Mouse (Mus musculus): ENCODE data around the gene Ctnnal1. TPM values are rescaled to one million over a fixed set of nuclear protein-coding genes. Genes with fewer than 3 reads are reported as not detected.

Ctnnal1 gene
- polyA plus RNA-seq, 1 experiment from 2014 or later: 38.1 TPM

DNA sequence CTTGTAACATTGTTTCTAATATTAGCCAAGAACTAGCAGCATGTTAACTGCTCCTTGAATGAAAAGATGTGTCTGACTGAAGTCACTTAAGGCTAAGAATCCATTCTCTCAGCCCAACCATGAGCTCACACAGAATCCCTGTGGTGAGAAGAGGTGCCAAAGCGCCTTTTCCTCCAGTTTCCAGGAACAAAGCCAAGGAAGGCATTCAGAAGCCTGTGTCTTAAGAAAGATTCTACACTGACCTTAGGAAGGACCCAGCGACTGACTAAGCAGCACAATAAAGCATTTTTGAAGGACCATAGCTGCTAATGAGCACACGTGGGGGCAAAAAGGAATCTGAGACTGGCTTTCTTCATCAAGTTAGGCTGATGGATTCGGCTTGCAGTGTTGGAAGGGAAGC, 983 bp upstream of the Ctnnal1 start:
- no peaks in the 10 kb centered on the region for H3K27me3 ChIP-seq (ENCODE audit: insufficient read depth, low read length)
- H3K4me3 ChIP-seq (replicated peaks; ENCODE audit: low read depth, low read length): no peak overlapping the region
- H3K9ac ChIP-seq (ENCODE audit: low read depth, low read length): no peak overlapping the region
- no peak for DNase-seq (ENCODE audit: low spot score)
- no peak for TF ChIP-seq CTCF (IDR thresholded peaks at IDR 0.05; ENCODE audit: low read depth)
- no peak overlapping the region for H3K4me2 ChIP-seq (ENCODE audit: low read length)
- 57% methylated on average over 4 of the region's 4 CpGs for WGBS
- H3K36me3 ChIP-seq (ENCODE audit: insufficient read depth, low read length): no peaks in the 10 kb centered on the region
- no peaks in the 10 kb centered on the region for H3K9me3 ChIP-seq (replicated peaks; ENCODE audit: low read length)
- no peak for ATAC-seq (replicated peaks; ENCODE audit: low FRiP score, low read depth)
- peaks cover 12% of the 10 kb centered on the region for H3K4me1 ChIP-seq (replicated peaks; ENCODE audit: insufficient read depth, low read length)
- 0 out of 2 replicates have a peak overlapping the region, but pooled peaks have one; percentile 44 for H3K27ac ChIP-seq

DNA sequence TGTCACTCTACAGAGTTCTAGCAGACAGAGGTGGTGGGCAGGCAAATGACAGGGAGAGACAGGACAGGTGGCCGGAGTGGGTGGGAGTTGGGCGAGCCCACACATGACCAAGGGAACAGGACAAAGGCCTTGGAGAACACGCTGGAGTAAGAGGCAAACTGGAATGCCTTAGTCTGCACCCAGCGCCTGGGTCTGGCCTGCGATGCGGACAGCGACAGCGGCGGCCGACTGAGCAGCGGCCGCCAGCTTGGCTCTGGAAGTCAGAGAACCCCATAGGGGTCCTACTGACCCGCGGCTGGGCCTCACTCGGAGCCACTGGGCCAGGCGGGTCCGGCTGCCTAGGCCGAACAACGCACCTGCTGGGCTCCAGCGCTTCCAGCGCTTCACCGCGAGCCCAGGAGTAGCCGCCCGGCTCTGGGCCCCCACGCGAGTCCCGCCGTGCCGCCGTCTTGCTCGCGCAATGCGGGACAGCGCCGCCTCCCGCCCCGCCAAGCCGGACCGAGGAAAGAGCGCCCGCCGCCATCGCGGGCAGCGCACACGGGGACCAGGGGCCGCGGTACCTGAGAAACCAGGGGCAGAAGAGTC, 479 bp downstream of the Ctnnal1 start:
- WGBS: under 1% methylated on average over 44 of the region's 49 CpGs
- Histone ChIP-seq H3K4me1 (replicated peaks; ENCODE audit: insufficient read depth, low read length) (peaks cover 12% of the 10 kb centered on the region), H3K4me3 (replicated peaks; ENCODE audit: low read depth, low read length) (peak overlapping the region; percentile 75), H3K27me3 (ENCODE audit: insufficient read depth, low read length) (no peaks in the 10 kb centered on the region), H3K27ac (peak overlapping the region; percentile 91), H3K9me3 (replicated peaks; ENCODE audit: low read length) (no peaks in the 10 kb centered on the region), H3K9ac (ENCODE audit: low read depth, low read length) (peak overlapping the region; percentile 83), H3K4me2 (ENCODE audit: low read length) (peak overlapping the region; percentile 89), H3K36me3 (ENCODE audit: insufficient read depth, low read length) (no peaks in the 10 kb centered on the region)
- DNase-seq (ENCODE audit: low spot score): peak; percentile 52
- peak; percentile 44 for ATAC-seq (replicated peaks; ENCODE audit: low FRiP score, low read depth)
- TF ChIP-seq CTCF (IDR thresholded peaks at IDR 0.05; ENCODE audit: low read depth): peak; percentile 34

DNA sequence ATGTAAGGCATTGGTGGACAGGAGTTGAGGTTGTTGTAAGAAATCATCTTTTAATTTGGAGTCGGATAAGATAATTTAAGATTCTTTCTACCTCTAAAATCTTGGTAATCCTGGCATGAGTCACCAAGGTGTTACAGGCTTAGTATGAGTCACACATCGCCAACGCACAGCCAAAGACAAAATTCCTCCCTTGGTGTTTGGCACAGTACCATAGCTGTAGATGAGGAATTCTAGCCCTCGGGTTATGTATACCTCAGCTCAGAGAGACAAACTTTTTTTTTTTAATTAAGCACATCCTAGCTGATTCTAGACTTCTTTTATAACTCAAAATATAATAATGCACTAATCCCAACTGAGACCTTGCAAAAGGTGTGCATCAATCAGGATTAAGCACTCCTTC, 972 bp downstream of the Ctnnal1 start:
- ATAC-seq (replicated peaks; ENCODE audit: low FRiP score, low read depth): no peak
- Histone ChIP-seq H3K4me3 (replicated peaks; ENCODE audit: low read depth, low read length) (peak overlapping the region; percentile 75), H3K36me3 (ENCODE audit: insufficient read depth, low read length) (no peaks in the 10 kb centered on the region), H3K4me1 (replicated peaks; ENCODE audit: insufficient read depth, low read length) (peaks cover 12% of the 10 kb centered on the region), H3K27ac (peak overlapping the region; percentile 91; the same call in 1 of the 2 replicates), H3K27me3 (ENCODE audit: insufficient read depth, low read length) (no peaks in the 10 kb centered on the region), H3K4me2 (ENCODE audit: low read length) (peak overlapping the region; percentile 89), H3K9ac (ENCODE audit: low read depth, low read length) (peak overlapping the region; percentile 83), H3K9me3 (replicated peaks; ENCODE audit: low read length) (no peaks in the 10 kb centered on the region)
- no peak for TF ChIP-seq CTCF (IDR thresholded peaks at IDR 0.05; ENCODE audit: low read depth)
- WGBS: 44% methylated on average over 4 of the region's 4 CpGs
- DNase-seq (ENCODE audit: low spot score): no peak

DNA sequence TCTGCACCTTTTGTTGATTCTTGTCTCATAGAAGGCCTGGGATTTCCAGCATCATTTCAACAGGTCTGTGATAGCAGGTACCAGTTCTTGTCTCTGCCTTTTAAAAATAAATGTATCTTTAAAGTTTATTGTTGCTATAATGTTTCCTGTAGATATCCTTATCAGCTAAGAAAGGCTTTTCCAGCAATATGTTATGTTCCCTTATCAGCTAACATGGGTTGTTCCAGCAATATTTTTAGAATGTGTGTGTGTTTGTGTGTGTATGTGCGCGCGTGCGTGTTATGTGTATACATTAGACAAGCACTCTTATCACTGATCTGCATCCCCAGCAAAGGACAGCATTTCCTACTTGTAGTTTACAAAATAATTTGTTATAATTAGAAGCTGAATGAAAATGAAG, 3.4 kb downstream of the Ctnnal1 start:
- no peak for DNase-seq (ENCODE audit: low spot score)
- 0 out of 2 replicates have a peak, but pooled peaks cover 8% of the 10 kb centered on the region for H3K4me1 ChIP-seq (replicated peaks; ENCODE audit: insufficient read depth, low read length)
- no peak for ATAC-seq (replicated peaks; ENCODE audit: low FRiP score, low read depth)
- no peak overlapping the region for H3K4me2 ChIP-seq (ENCODE audit: low read length)
- H3K27ac ChIP-seq: no peak overlapping the region
- H3K9me3 ChIP-seq (replicated peaks; ENCODE audit: low read length): no peaks in the 10 kb centered on the region
- no peaks in the 10 kb centered on the region for H3K27me3 ChIP-seq (ENCODE audit: insufficient read depth, low read length)
- TF ChIP-seq CTCF (IDR thresholded peaks at IDR 0.05; ENCODE audit: low read depth): no peak
- 84% methylated on average over 4 of the region's 4 CpGs for WGBS
- H3K36me3 ChIP-seq (ENCODE audit: insufficient read depth, low read length): no peaks in the 10 kb centered on the region
- H3K9ac ChIP-seq (ENCODE audit: low read depth, low read length): no peak overlapping the region
- H3K4me3 ChIP-seq (replicated peaks; ENCODE audit: low read depth, low read length): no peak overlapping the region

DNA sequence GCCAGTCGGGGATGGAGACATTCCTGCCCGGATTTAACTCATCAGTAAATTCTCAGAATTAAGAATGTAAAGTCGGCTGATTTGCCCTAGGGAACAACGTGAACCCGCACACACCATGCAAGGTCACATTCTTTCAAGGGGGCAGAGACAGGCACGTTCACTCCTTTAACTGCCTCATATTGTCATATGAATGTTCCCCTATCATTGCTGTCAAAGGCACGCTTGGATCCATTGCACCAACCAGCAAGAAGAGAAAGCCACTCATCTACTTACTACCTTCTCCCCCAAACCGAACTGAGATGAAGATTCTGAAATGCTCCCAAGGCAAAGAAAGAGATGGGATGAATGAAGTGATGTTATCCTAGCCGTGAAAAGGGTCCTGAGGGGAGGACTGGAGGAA, 6.3 kb downstream of the Ctnnal1 start:
- Histone ChIP-seq H3K9me3 (replicated peaks; ENCODE audit: low read length) (no peaks in the 10 kb centered on the region), H3K27me3 (ENCODE audit: insufficient read depth, low read length) (no peaks in the 10 kb centered on the region), H3K9ac (ENCODE audit: low read depth, low read length) (no peak overlapping the region), H3K4me3 (replicated peaks; ENCODE audit: low read depth, low read length) (no peak overlapping the region), H3K4me1 (replicated peaks; ENCODE audit: insufficient read depth, low read length) (0 out of 2 replicates have a peak, but pooled peaks cover 3% of the 10 kb centered on the region), H3K4me2 (ENCODE audit: low read length) (no peak overlapping the region), H3K27ac (no peak overlapping the region), H3K36me3 (ENCODE audit: insufficient read depth, low read length) (no peaks in the 10 kb centered on the region)
- DNase-seq (ENCODE audit: low spot score): no peak
- 63% methylated on average over 9 of the region's 9 CpGs for WGBS
- no peak for TF ChIP-seq CTCF (IDR thresholded peaks at IDR 0.05; ENCODE audit: low read depth)
- no peak for ATAC-seq (replicated peaks; ENCODE audit: low FRiP score, low read depth)

DNA sequence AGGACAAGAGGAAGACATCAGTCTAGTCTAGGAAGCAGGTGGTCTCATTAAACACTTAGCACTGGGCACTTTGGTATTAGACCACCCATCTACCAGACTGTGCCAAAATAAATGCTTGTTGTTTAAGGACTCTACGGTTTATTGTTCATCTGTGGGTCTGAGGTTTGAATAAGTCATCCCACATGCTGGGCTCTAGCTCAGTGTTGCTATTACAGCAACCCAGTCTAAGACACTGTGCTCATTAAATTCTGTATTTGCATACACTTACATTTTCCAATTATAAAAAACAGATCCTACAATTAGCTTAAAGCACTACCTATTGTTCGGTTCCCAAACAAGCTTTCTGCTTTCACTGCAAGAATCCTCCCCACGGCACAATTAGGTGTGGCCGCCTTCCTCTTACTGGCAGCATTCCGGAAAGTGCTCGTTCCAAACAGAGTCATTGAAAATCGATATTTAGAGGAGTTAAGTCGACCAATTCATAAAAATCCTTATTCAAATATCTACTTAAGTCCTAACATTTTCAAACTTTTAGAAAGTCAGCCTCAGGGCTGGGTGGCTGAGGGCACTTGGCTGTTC, 8.5 kb downstream of the Ctnnal1 start:
- Histone ChIP-seq H3K4me1 (replicated peaks; ENCODE audit: insufficient read depth, low read length) (no peaks in the 10 kb centered on the region), H3K4me3 (replicated peaks; ENCODE audit: low read depth, low read length) (no peak overlapping the region), H3K9ac (ENCODE audit: low read depth, low read length) (no peak overlapping the region), H3K27me3 (ENCODE audit: insufficient read depth, low read length) (no peaks in the 10 kb centered on the region), H3K36me3 (ENCODE audit: insufficient read depth, low read length) (no peaks in the 10 kb centered on the region), H3K4me2 (ENCODE audit: low read length) (no peak overlapping the region), H3K27ac (no peak overlapping the region), H3K9me3 (replicated peaks; ENCODE audit: low read length) (no peaks in the 10 kb centered on the region)
- 87% methylated on average over 8 of the region's 8 CpGs for WGBS
- no peak for DNase-seq (ENCODE audit: low spot score)
- ATAC-seq (replicated peaks; ENCODE audit: low FRiP score, low read depth): no peak
- no peak for TF ChIP-seq CTCF (IDR thresholded peaks at IDR 0.05; ENCODE audit: low read depth)

All from kidney, postnatal 0 days (tissue).